Comparison of ENCODE assay signal across 7 mouse cellular contexts in genomic region chr9:88714515-88714914, GRCm38 (mm10). TPM values are rescaled to one million over a fixed set of nuclear protein-coding genes. Genes with fewer than 3 reads are reported as not detected.
"Had no signal": no experiment of that assay in that cellular context is flagged by ENCODE, and none has a peak within 500 bp of the region (broad histone marks: within the 10 kb centered on the region; RNA-seq: fewer than 3 reads in every experiment).

No protein-coding gene starts in this region.

RNA-seq across cellular contexts. Expression of gene Bcl2a1d, which starts 17.2 kb away (rescaled TPM):
- polyA plus RNA-seq: midbrain, embryonic 10.5 days; midbrain, embryonic 12.5 days; midbrain, embryonic 16.5 days; myocyte; neural tube, embryonic 11.5 days; neural tube, embryonic 15.5 days; stomach, embryonic 16.5 days had no signal
